Mouse (Mus musculus) myocyte (in vitro differentiated cells): Measurements from ENCODE around the gene Srxn1. TPM values are rescaled to one million over a fixed set of nuclear protein-coding genes. Genes with fewer than 3 reads are reported as not detected.

ENCODE experiments used
- H3K27me3 ChIP-seq: one replicate; pipeline ENCODE4 v1.6.1; 2011; ENCODE audit not compliant: control insufficient read depth, insufficient read depth, insufficient read length
- H3K36me3 ChIP-seq: one replicate; pipeline ENCODE4 v1.6.1; 2011; ENCODE audit not compliant: control insufficient read depth, insufficient read depth
- H3K4me2 ChIP-seq: one replicate; pipeline ENCODE4 v1.6.1; 2011; ENCODE audit warnings: low read depth, control low read depth
- H3K4me3 ChIP-seq: one replicate; pipeline ENCODE4 v1.5.1; 2011; ENCODE audit warnings: mild to moderate bottlenecking, control low read depth, moderate library complexity
- H3K79me2 ChIP-seq: one replicate; pipeline ENCODE4 v1.6.1; 2011; ENCODE audit not compliant: control insufficient read depth, insufficient read depth
- H3ac ChIP-seq: one replicate; pipeline ENCODE4 v1.6.1; 2011; ENCODE audit not compliant: control insufficient read depth, insufficient read length
- CEBPB ChIP-seq: IDR thresholded peaks from 2 replicates; pipeline ENCODE4 v1.6.1; 2011; ENCODE audit warnings: mild to moderate bottlenecking, moderate library complexity; ENCODE audit not compliant: poor library complexity, insufficient read depth, severe bottlenecking
- E2F4 ChIP-seq: IDR thresholded peaks from one replicate; pipeline ENCODE4 v1.6.1; 2011; ENCODE audit warnings: mild to moderate bottlenecking, control low read depth, moderate library complexity; ENCODE audit not compliant: insufficient read depth
- MAX ChIP-seq: IDR thresholded peaks from one replicate; pipeline ENCODE4 v1.6.1; 2011; ENCODE audit warnings: low read depth, mild to moderate bottlenecking, control low read depth
- MYOD1 ChIP-seq, 3 experiments: IDR thresholded peaks; one replicate each; pipeline ENCODE4 v1.6.1; 2011; ENCODE audit warnings: control low read depth in 2 of 3, low read depth in 2 of 3, mild to moderate bottlenecking in 2 of 3, moderate library complexity in 1 of 3; ENCODE audit not compliant: insufficient read length in 2 of 3, control insufficient read depth in 1 of 3
- MYOG ChIP-seq, 3 experiments: IDR thresholded peaks; one replicate each; pipeline ENCODE4 v1.6.1; 2011; ENCODE audit warnings: control low read depth in 2 of 3, low read depth in 2 of 3, mild to moderate bottlenecking in 2 of 3; ENCODE audit not compliant: insufficient read length in 2 of 3, control insufficient read depth in 1 of 3, insufficient read depth in 1 of 3
- POLR2A ChIP-seq: IDR thresholded peaks from one replicate; pipeline ENCODE4 v1.6.1; 2011; ENCODE audit warnings: low read depth, mild to moderate bottlenecking, control low read depth, moderate library complexity; ENCODE audit not compliant: insufficient read length
- POLR2AphosphoS2 ChIP-seq: IDR thresholded peaks from one replicate; pipeline ENCODE4 v1.6.1; 2011; ENCODE audit warnings: low read depth, control low read depth; ENCODE audit not compliant: insufficient read length
- REST ChIP-seq: IDR thresholded peaks from one replicate; pipeline ENCODE4 v1.6.1; 2011; ENCODE audit warnings: mild to moderate bottlenecking, control low read depth, moderate library complexity; ENCODE audit not compliant: insufficient read depth, insufficient read length
- SRF ChIP-seq: IDR thresholded peaks from one replicate; pipeline ENCODE4 v1.6.1; 2011; ENCODE audit warnings: low read depth; ENCODE audit not compliant: control insufficient read depth, insufficient read length
- TCF12 ChIP-seq: IDR thresholded peaks from one replicate; pipeline ENCODE4 v1.6.1; 2011; ENCODE audit warnings: mild to moderate bottlenecking, control low read depth; ENCODE audit not compliant: poor library complexity, insufficient read depth, severe bottlenecking
- TCF3 ChIP-seq: IDR thresholded peaks from one replicate; pipeline ENCODE4 v1.6.1; 2011; ENCODE audit warnings: low read depth, control low read depth; ENCODE audit not compliant: insufficient read length
- USF1 ChIP-seq: IDR thresholded peaks from one replicate; pipeline ENCODE4 v1.6.1; 2011; ENCODE audit warnings: low read depth, mild to moderate bottlenecking, control low read depth, moderate library complexity
- polyA plus RNA-seq: library from polyadenylated mRNA; unstranded; fragments of >200 nt; fragmentation: generic; extraction: Trizol; gene quantifications from one replicate; pipeline ENCODE4 v1.2.1, GENCODE M21; 2012; ENCODE audit warnings: missing spikeins

Srxn1 gene
- polyA plus RNA-seq, 1 experiment = 21.7 TPM

GRCm38 (mm10) chr2:152068660-152069433 is 36.5 kb upstream of the Srxn1 start:
- Histone ChIP-seq H3K79me2 (no peaks in the 10 kb centered on the region), H3K4me3 (no peak overlapping the region), H3ac (no peak overlapping the region), H3K27me3 (peaks cover 24% of the 10 kb centered on the region), H3K4me2 (no peak overlapping the region), H3K36me3 (no peaks in the 10 kb centered on the region)
- no peak for TF ChIP-seq SRF
- TF ChIP-seq CEBPB = no peak
- TF ChIP-seq MAX = no peak
- no peak for TF ChIP-seq USF1
- no peak for TF ChIP-seq POLR2AphosphoS2
- no peak for TF ChIP-seq POLR2A
- no peak for TF ChIP-seq TCF12
- TF ChIP-seq E2F4 = no peak
- TF ChIP-seq REST = no peak
- no peak for TF ChIP-seq MYOG (IDR thresholded peaks at IDR 0.05; ENCODE audit: control insufficient read depth in 1 of 3, insufficient read depth in 1 of 3, insufficient read length in 2 of 3, low read depth in 2 of 3)
- TF ChIP-seq MYOD1 (IDR thresholded peaks at IDR 0.05; ENCODE audit: control insufficient read depth in 1 of 3, insufficient read length in 2 of 3, low read depth in 2 of 3) = no peak
- TF ChIP-seq TCF3 = no peak

DNA sequence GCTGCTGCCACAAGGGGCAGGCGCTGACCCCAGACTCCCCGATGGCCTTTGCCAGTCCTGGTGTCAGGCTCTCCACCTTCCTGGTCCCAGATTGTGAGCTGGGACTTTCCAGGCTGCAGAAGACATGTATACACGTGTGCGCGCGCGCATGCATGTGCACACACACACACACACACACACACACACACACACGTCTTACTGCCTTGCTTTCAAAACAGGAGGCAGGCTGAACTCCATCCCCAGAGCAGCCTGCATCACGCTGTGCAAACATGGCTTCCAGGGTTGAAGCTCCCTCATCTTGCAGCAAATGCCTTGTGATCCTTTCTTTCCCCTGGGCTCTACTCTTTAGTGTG is 35.9 kb upstream of the Srxn1 start:
- no peak overlapping the region for H3ac ChIP-seq
- no peak overlapping the region for H3K4me3 ChIP-seq
- no peak overlapping the region for H3K4me2 ChIP-seq
- no peak for TF ChIP-seq SRF
- TF ChIP-seq MAX = no peak
- no peak for TF ChIP-seq E2F4
- no peak for TF ChIP-seq MYOD1 (IDR thresholded peaks at IDR 0.05; ENCODE audit: control insufficient read depth in 1 of 3, insufficient read length in 2 of 3, low read depth in 2 of 3)
- no peak for TF ChIP-seq POLR2AphosphoS2
- no peak for TF ChIP-seq REST
- TF ChIP-seq MYOG (IDR thresholded peaks at IDR 0.05; ENCODE audit: control insufficient read depth in 1 of 3, insufficient read depth in 1 of 3, insufficient read length in 2 of 3, low read depth in 2 of 3) = no peak
- no peak for TF ChIP-seq CEBPB
- no peak for TF ChIP-seq TCF12
- no peak for TF ChIP-seq POLR2A
- TF ChIP-seq TCF3 = no peak
- TF ChIP-seq USF1 = no peak
- peaks cover 24% of the 10 kb centered on the region for H3K27me3 ChIP-seq
- H3K36me3 ChIP-seq = no peaks in the 10 kb centered on the region
- H3K79me2 ChIP-seq = no peaks in the 10 kb centered on the region

- TF ChIP-seq MYOG (IDR thresholded peaks at IDR 0.05; ENCODE audit: control insufficient read depth in 1 of 3, insufficient read depth in 1 of 3, insufficient read length in 2 of 3, low read depth in 2 of 3) (no peak), MYOD1 (IDR thresholded peaks at IDR 0.05; ENCODE audit: control insufficient read depth in 1 of 3, insufficient read length in 2 of 3, low read depth in 2 of 3) (no peak), REST (no peak), POLR2A (no peak), TCF12 (no peak), MAX (no peak), TCF3 (no peak), CEBPB (no peak), POLR2AphosphoS2 (no peak), SRF (no peak), USF1 (no peak), E2F4 (no peak)
- H3K4me2 ChIP-seq = no peak overlapping the region
- no peaks in the 10 kb centered on the region for H3K79me2 ChIP-seq
- no peaks in the 10 kb centered on the region for H3K36me3 ChIP-seq
- no peak overlapping the region for H3K4me3 ChIP-seq
- H3K27me3 ChIP-seq = peaks cover 24% of the 10 kb centered on the region
- no peak overlapping the region for H3ac ChIP-seq
Measured at GRCm38 (mm10) chr2:152069941-152070340, 35.4 kb upstream of the Srxn1 start.

- Histone ChIP-seq H3ac (no peak overlapping the region), H3K4me3 (no peak overlapping the region), H3K27me3 (peaks cover 28% of the 10 kb centered on the region), H3K79me2 (no peaks in the 10 kb centered on the region), H3K4me2 (no peak overlapping the region), H3K36me3 (no peaks in the 10 kb centered on the region)
- TF ChIP-seq E2F4 = no peak
- TF ChIP-seq POLR2AphosphoS2 = no peak
- no peak for TF ChIP-seq SRF
- TF ChIP-seq POLR2A = no peak
- no peak for TF ChIP-seq CEBPB
Measured at GRCm38 (mm10) chr2:152074521-152074920, 30.8 kb upstream of the Srxn1 start.
